Mouse (Mus musculus) small intestine, adult 2 months (tissue): ENCODE results near the gene Tdo2.

Experiments used
- CTCF ChIP-seq: fragments of 200-500 bp; IDR thresholded peaks from 2 replicates; pipeline ENCODE4 v1.5.1; 2012; ENCODE audit warnings: low read depth, mild to moderate bottlenecking, control low read depth, inconsistent platforms, low read length, moderate library complexity, mixed read lengths; ENCODE audit not compliant: insufficient replicate concordance, insufficient read length; ENCODE audit errors: extremely low read depth
- POLR2A ChIP-seq: fragments of 200-500 bp; IDR thresholded peaks from 2 replicates; pipeline ENCODE4 v1.6.1; 2012; ENCODE audit warnings: low read depth, mild to moderate bottlenecking, control low read depth, inconsistent platforms, low read length, moderate library complexity

GRCm38 (mm10) chr3:82023065-82023464, 47.1 kb upstream of the Tdo2 start:
- TF ChIP-seq POLR2A (no peak), CTCF (no peak)
